17 mouse cellular contexts compared by ENCODE assay signal in the genomic region with DNA sequence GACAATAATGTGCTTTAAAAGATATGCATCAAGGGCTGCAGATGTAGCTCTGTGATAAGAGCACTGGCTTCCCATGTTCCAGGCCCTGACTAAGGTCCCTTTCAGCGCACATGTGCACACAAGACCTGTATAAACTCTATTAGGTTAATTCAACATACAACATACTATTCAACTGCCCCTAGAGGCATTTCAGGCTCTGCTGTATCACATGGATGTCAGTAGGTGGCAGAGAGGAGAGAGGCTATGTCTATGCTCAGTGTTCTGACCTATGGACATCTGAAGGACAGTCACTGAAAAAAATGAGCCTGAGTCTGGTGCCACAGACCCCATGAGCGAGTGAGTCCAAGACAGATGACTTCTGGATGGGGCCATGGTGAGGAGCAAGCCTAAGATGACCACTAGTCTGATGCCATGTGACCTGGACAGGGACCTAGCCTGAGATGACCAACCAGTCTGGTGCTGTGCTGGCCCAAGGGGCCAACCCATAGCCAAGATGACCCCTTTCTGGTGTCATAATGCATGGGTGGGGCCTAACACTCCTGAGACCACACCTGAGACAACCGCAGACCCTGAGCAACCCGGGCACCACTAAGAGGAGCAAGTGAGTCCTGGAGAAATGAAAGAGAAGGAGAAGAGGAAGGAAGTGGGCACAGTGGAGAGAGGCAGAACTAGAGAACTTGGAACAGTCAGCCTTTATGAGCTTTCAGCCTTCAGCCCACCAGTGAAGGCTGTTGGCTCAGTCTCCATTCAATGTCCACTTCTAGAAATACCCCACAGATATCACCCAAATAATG. TPM values are rescaled to one million over a fixed set of nuclear protein-coding genes. Genes with fewer than 3 reads are reported as not detected.
DNase-seq lines count a peak whose midpoint lies in the region; ATAC-seq and TF ChIP-seq lines count a peak whose summit lies in the region.
"Had no signal": no experiment of that assay in that cellular context is flagged by ENCODE, and none has a peak within 500 bp of the region (broad histone marks: within the 10 kb centered on the region; RNA-seq: fewer than 3 reads in every experiment).

No protein-coding gene starts in this region.

- H3K4me3 ChIP-seq in forebrain, embryonic 12.5 days (replicated peaks) = no peak overlapping the region
- no peak overlapping the region for H3K4me3 ChIP-seq in forebrain, embryonic 14.5 days (ENCODE audit: low read depth, low read length)
- H3K4me3 ChIP-seq in lung, embryonic 14.5 days (ENCODE audit: low read depth, low read length) = no peak overlapping the region
- H3K4me3 ChIP-seq: lung, embryonic 15.5 days; neural tube, embryonic 13.5 days had no signal

- H3K36me3 ChIP-seq in forebrain, embryonic 12.5 days (replicated peaks) = no peaks in the 10 kb centered on the region
- H3K36me3 ChIP-seq in forebrain, embryonic 14.5 days (ENCODE audit: control insufficient read depth, insufficient read depth, low read length) = no peaks in the 10 kb centered on the region
- no peaks in the 10 kb centered on the region for H3K36me3 ChIP-seq in lung, embryonic 14.5 days (ENCODE audit: insufficient read depth)
- H3K36me3 ChIP-seq: lung, embryonic 15.5 days; neural tube, embryonic 13.5 days had no signal

- ATAC-seq in forebrain, embryonic 12.5 days (ENCODE audit: low FRiP score) = 0 out of 2 replicates have a peak, but pooled peaks have one; percentile 6
- ATAC-seq in forebrain, embryonic 14.5 days = no peak
- no peak for ATAC-seq in lung, embryonic 14.5 days (ENCODE audit: insufficient read depth)
- peak; percentile 71 for ATAC-seq in granulocyte monocyte progenitor cell, adult 5-6 weeks (replicated peaks; ENCODE audit: poor library complexity, severe bottlenecking)
- peak; percentile 46 for ATAC-seq in megakaryocyte, adult 5-6 weeks (ENCODE audit: poor library complexity, severe bottlenecking)
- ATAC-seq: forebrain, embryonic 16.5 days had no signal

- no peaks in the 10 kb centered on the region for H3K4me1 ChIP-seq in forebrain, embryonic 12.5 days
- no peaks in the 10 kb centered on the region for H3K4me1 ChIP-seq in forebrain, embryonic 14.5 days (ENCODE audit: control insufficient read depth, insufficient read depth, low read length)
- H3K4me1 ChIP-seq in lung, embryonic 14.5 days (ENCODE audit: insufficient read depth) = no peaks in the 10 kb centered on the region
- H3K4me1 ChIP-seq: lung, embryonic 15.5 days; neural tube, embryonic 13.5 days had no signal

- H3K27me3 ChIP-seq in forebrain, embryonic 12.5 days = no peaks in the 10 kb centered on the region
- no peaks in the 10 kb centered on the region for H3K27me3 ChIP-seq in forebrain, embryonic 14.5 days (replicated peaks; ENCODE audit: control insufficient read depth, insufficient read depth, low read length)
- no peaks in the 10 kb centered on the region for H3K27me3 ChIP-seq in lung, embryonic 14.5 days (ENCODE audit: insufficient read depth, low read length)
- H3K27me3 ChIP-seq: lung, embryonic 15.5 days; neural tube, embryonic 13.5 days had no signal

- peak; percentile 26 for TF ChIP-seq CTCF in lung, embryonic 14.5 days (IDR thresholded peaks at IDR 0.05; ENCODE audit: low read depth)

- no peak overlapping the region for H3K9ac ChIP-seq in forebrain, embryonic 12.5 days
- H3K9ac ChIP-seq in forebrain, embryonic 14.5 days (ENCODE audit: low read length) = no peak overlapping the region
- no peak overlapping the region for H3K9ac ChIP-seq in lung, embryonic 14.5 days
- H3K9ac ChIP-seq: lung, embryonic 15.5 days; neural tube, embryonic 13.5 days had no signal

- H3K9me3 ChIP-seq in forebrain, embryonic 12.5 days = no peaks in the 10 kb centered on the region
- H3K9me3 ChIP-seq in forebrain, embryonic 14.5 days (replicated peaks; ENCODE audit: control insufficient read depth, low read length) = no peaks in the 10 kb centered on the region
- no peaks in the 10 kb centered on the region for H3K9me3 ChIP-seq in lung, embryonic 14.5 days (ENCODE audit: low read depth, low read length)
- H3K9me3 ChIP-seq: lung, embryonic 15.5 days; neural tube, embryonic 13.5 days had no signal

- no peak overlapping the region for H3K27ac ChIP-seq in forebrain, embryonic 12.5 days
- no peak overlapping the region for H3K27ac ChIP-seq in forebrain, embryonic 14.5 days (ENCODE audit: low read depth, low read length)
- no peak overlapping the region for H3K27ac ChIP-seq in lung, embryonic 14.5 days (ENCODE audit: low read depth)
- H3K27ac ChIP-seq: lung, embryonic 15.5 days; neural tube, embryonic 13.5 days had no signal

- 92% methylated on average over 4 of the region's 4 CpGs for WGBS in forebrain, embryonic 12.5 days
- WGBS in forebrain, embryonic 14.5 days = 87% methylated on average over 4 of the region's 4 CpGs
- WGBS in lung, embryonic 14.5 days = 73% methylated on average over 4 of the region's 4 CpGs

- no peak for DNase-seq in forebrain, embryonic 14.5 days (ENCODE audit: low spot score)
- DNase-seq in lung, embryonic 14.5 days = no peak
- no peak for DNase-seq in lung, postnatal 4 days
- no peak for DNase-seq in gastrocnemius, postnatal 25 days
- no peak for DNase-seq in embryo, embryonic 9.5 days (ENCODE audit: extremely low spot score)
- DNase-seq: cerebellum, adult 18-20 months; gastrocnemius, postnatal 36 days; midbrain, embryonic 14.5 days had no signal

- H3K4me2 ChIP-seq in forebrain, embryonic 12.5 days = no peak overlapping the region
- H3K4me2 ChIP-seq in forebrain, embryonic 14.5 days (ENCODE audit: low read length) = no peak overlapping the region
- H3K4me2 ChIP-seq in lung, embryonic 14.5 days = no peak overlapping the region
- H3K4me2 ChIP-seq: lung, embryonic 15.5 days; neural tube, embryonic 13.5 days had no signal

RNA-seq across cellular contexts. Expression of gene Asb17, which starts 20.8 kb away (rescaled TPM):
- polyA plus RNA-seq in forebrain, embryonic 12.5 days (2016; fragmentation: Nextera tagmentation; extraction: Ambion mirVana) = 0.13 TPM in 1 of 2 replicates, not detected in the other
- polyA plus RNA-seq in forebrain, embryonic 14.5 days (2014; fragmentation: Nextera tagmentation; extraction: Ambion mirVana) = not detected in 2 replicates
- polyA plus RNA-seq in lung, embryonic 14.5 days (2014; fragmentation: Nextera tagmentation; extraction: Ambion mirVana) = 0.09 TPM in 1 of 2 replicates, not detected in the other
- total RNA-seq in granulocyte monocyte progenitor cell, adult 5-6 weeks (2014; fragmentation: Nextera tagmentation) = not detected in 2 replicates
- not detected in 2 replicates for total RNA-seq in granulocyte monocyte progenitor cell, adult 5-6 weeks (2017)
- total RNA-seq in megakaryocyte, adult 5-6 weeks (2015) = 0.54 TPM in 1 of 2 replicates, not detected in the other
- total RNA-seq in megakaryocyte, adult 5-6 weeks (2017) = not detected in 2 replicates
- not detected for total RNA-seq in gastrocnemius, postnatal 25 days (2021)
- total RNA-seq: gastrocnemius, postnatal 36 days; left cerebral cortex, adult 8-10 months had no signal
- polyA plus RNA-seq: forebrain, embryonic 16.5 days; intestine, embryonic 14.5 days; large intestine, adult 2 months; midbrain, embryonic 14.5 days had no signal

RNA-seq across cellular contexts. Expression of gene Msh4, which starts 41.1 kb away (rescaled TPM):
- 0.15 and 0.22 TPM in 2 replicates for polyA plus RNA-seq in forebrain, embryonic 12.5 days (2016; fragmentation: Nextera tagmentation; extraction: Ambion mirVana)
- 0.06 TPM in 1 of 2 replicates, not detected in the other for polyA plus RNA-seq in forebrain, embryonic 14.5 days (2014; fragmentation: Nextera tagmentation; extraction: Ambion mirVana)
- 0.17 and 0.26 TPM in 2 replicates for polyA plus RNA-seq in lung, embryonic 14.5 days (2014; fragmentation: Nextera tagmentation; extraction: Ambion mirVana)
- not detected in 2 replicates for total RNA-seq in granulocyte monocyte progenitor cell, adult 5-6 weeks (2014; fragmentation: Nextera tagmentation)
- total RNA-seq in granulocyte monocyte progenitor cell, adult 5-6 weeks (2017) = not detected in 2 replicates
- total RNA-seq in megakaryocyte, adult 5-6 weeks (2015) = 0.33 TPM in 1 of 2 replicates, not detected in the other
- 0.04 and 0.08 TPM in 2 replicates for total RNA-seq in megakaryocyte, adult 5-6 weeks (2017)
- not detected for total RNA-seq in gastrocnemius, postnatal 25 days (2021)
- total RNA-seq: gastrocnemius, postnatal 36 days had no signal

RNA-seq across cellular contexts. Expression of gene Rabggtb, which starts 48.0 kb away (rescaled TPM):
- polyA plus RNA-seq in forebrain, embryonic 12.5 days (2016; fragmentation: Nextera tagmentation; extraction: Ambion mirVana) = 43.1 and 45.8 TPM in 2 replicates
- 49.1 and 55.4 TPM in 2 replicates for polyA plus RNA-seq in forebrain, embryonic 14.5 days (2014; fragmentation: Nextera tagmentation; extraction: Ambion mirVana)
- 52.1 and 54.4 TPM in 2 replicates for polyA plus RNA-seq in lung, embryonic 14.5 days (2014; fragmentation: Nextera tagmentation; extraction: Ambion mirVana)
- 97.2 and 123 TPM in 2 replicates for total RNA-seq in granulocyte monocyte progenitor cell, adult 5-6 weeks (2014; fragmentation: Nextera tagmentation)
- total RNA-seq in granulocyte monocyte progenitor cell, adult 5-6 weeks (2017) = 118 and 137 TPM in 2 replicates
- total RNA-seq in megakaryocyte, adult 5-6 weeks (2015) = 46.1 and 63.0 TPM in 2 replicates
- 54.2 and 60.8 TPM in 2 replicates for total RNA-seq in megakaryocyte, adult 5-6 weeks (2017)
- 10 to 100 TPM; 64.1 to 65.0 TPM for total RNA-seq in gastrocnemius, postnatal 25 days (2021)

Comparison
In these comparisons a context has a peak if more than half of its experiments do, and no peak if none do; other contexts are left out.
1. ATAC-seq: peak in forebrain, embryonic 12.5 days (single experiment), granulocyte monocyte progenitor cell, adult 5-6 weeks (single experiment) and megakaryocyte, adult 5-6 weeks (single experiment); none in forebrain, embryonic 14.5 days (single experiment) and lung, embryonic 14.5 days (single experiment).